Mouse (Mus musculus): Measurements from ENCODE around the gene Slc34a3. TPM values are rescaled to one million over a fixed set of nuclear protein-coding genes. Genes with fewer than 3 reads are reported as not detected.
A peak's percentile ranks its signal among the peaks of the same experiment; 100 is the strongest.

The Slc34a3 gene
- polyA plus RNA-seq, 1 experiment from 2014 or later = not detected

DNA sequence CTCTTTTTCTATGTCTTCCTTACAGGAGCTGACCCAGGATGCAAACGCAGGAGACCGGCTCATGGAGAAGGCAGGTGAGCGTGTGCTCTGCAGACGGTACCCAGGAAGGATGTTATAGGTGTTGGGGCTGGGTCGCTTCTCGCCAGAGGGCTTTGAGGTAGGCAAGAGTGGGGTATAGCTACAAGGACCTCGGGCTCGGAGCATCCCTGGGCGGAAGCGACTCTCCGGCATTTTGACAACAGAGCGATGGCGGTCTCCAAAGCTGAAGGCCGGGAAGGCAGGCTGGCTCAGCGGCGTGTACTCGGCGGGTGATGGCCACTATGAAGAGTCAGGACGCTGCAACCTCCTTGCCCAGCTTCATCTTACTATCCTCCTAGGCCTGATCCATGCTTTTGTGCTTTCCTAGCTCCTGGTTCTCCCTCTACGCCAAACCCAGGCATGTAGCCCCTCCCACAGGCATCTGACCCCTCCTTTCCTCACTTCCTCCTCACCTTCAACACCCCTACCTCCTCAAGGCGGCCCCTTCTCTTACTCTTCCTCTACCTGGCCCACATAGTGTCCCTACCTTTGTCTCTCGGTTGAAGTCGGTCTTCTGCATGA is 20.8 kb downstream of the Slc34a3 start:
- WGBS = 71% methylated on average over 17 of the region's 23 CpGs
- Histone ChIP-seq H3K36me3 (ENCODE audit: control insufficient read depth, insufficient read depth, low read length) (peaks cover 8% of the 10 kb centered on the region; the same call in 1 of the 2 replicates), H3K4me3 (ENCODE audit: low read depth, low read length) (no peak overlapping the region), H3K4me1 (ENCODE audit: control insufficient read depth, insufficient read depth, low read length) (peaks cover 11% of the 10 kb centered on the region), H3K9ac (ENCODE audit: low read depth, low read length) (no peak overlapping the region), H3K4me2 (ENCODE audit: low read depth, low read length) (no peak overlapping the region), H3K27me3 (replicated peaks; ENCODE audit: control insufficient read depth, insufficient read depth, low read length) (no peaks in the 10 kb centered on the region), H3K9me3 (ENCODE audit: control insufficient read depth, low read length) (no peaks in the 10 kb centered on the region), H3K27ac (replicated peaks; ENCODE audit: low read depth, low read length) (no peak overlapping the region)
- no peak for ATAC-seq (ENCODE audit: low read depth)
- no peak for DNase-seq (ENCODE audit: low spot score)

DNA sequence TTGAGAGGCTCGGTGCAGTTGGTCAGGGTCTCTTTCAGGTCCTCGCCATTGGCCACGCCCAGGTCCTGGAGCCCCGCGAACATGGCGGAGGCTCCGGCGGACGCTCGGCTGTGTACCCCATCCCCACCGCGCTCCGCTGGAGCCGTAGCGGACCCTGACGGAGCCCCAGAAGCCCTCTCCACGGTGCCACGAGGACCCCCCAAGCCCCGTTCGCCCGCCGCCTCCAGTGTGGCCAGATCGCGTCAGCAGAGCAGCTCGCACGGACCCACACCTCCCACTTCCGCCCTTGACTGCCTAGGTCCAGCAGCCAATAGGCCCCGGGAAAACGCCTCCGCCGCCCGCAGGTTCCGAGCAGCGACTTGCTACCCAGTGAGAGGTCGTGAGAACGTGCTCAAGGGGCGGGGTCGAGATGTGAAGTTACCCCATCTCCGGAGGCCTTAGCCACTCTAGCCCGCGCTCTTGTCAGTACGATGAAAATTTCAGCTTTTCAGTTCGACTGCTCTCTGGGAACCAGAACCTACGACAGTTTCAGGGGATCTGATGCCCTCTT is 23.0 kb downstream of the Slc34a3 start, which contains the start of gene Nelfb:
TSS of gene Nelfb (minus strand) at position 369 of the 550 bp plus-strand sequence.
- DNase-seq (ENCODE audit: low spot score) (peak; percentile 96), ATAC-seq (ENCODE audit: low read depth) (peak; percentile 97)
- 0% methylated on average over 25 of the region's 44 CpGs for WGBS
- Histone ChIP-seq H3K9me3 (ENCODE audit: control insufficient read depth, low read length) (no peaks in the 10 kb centered on the region), H3K4me2 (ENCODE audit: low read depth, low read length) (peak within 1 kb of the TSS; percentile 74), H3K4me3 (ENCODE audit: low read depth, low read length) (peak within 1 kb of the TSS; percentile 85), H3K4me1 (ENCODE audit: control insufficient read depth, insufficient read depth, low read length) (peaks cover 11% of the 10 kb centered on the region), H3K36me3 (ENCODE audit: control insufficient read depth, insufficient read depth, low read length) (peaks cover 26% of the 10 kb centered on the region), H3K27me3 (replicated peaks; ENCODE audit: control insufficient read depth, insufficient read depth, low read length) (no peaks in the 10 kb centered on the region), H3K9ac (ENCODE audit: low read depth, low read length) (peak within 1 kb of the TSS; percentile 88), H3K27ac (replicated peaks; ENCODE audit: low read depth, low read length) (peak within 1 kb of the TSS; percentile 91)

- H3K9ac ChIP-seq (ENCODE audit: low read depth, low read length) = peak overlapping the region; percentile 88
- peaks cover 11% of the 10 kb centered on the region for H3K4me1 ChIP-seq (ENCODE audit: control insufficient read depth, insufficient read depth, low read length)
- ATAC-seq (ENCODE audit: low read depth) (no peak), DNase-seq (ENCODE audit: low spot score) (no peak)
- H3K9me3 ChIP-seq (ENCODE audit: control insufficient read depth, low read length) = no peaks in the 10 kb centered on the region
- H3K4me2 ChIP-seq (ENCODE audit: low read depth, low read length) = peak overlapping the region; percentile 74
- H3K36me3 ChIP-seq (ENCODE audit: control insufficient read depth, insufficient read depth, low read length) = peaks cover 31% of the 10 kb centered on the region
- H3K27me3 ChIP-seq (replicated peaks; ENCODE audit: control insufficient read depth, insufficient read depth, low read length) = no peaks in the 10 kb centered on the region
- peak overlapping the region; percentile 85 for H3K4me3 ChIP-seq (ENCODE audit: low read depth, low read length)
- peak overlapping the region; percentile 91 for H3K27ac ChIP-seq (replicated peaks; ENCODE audit: low read depth, low read length)
- WGBS = under 1% methylated on average over 22 of the region's 24 CpGs
Observed at GRCm38 (mm10) chr2:25210686-25211085, 23.5 kb downstream of the Slc34a3 start.

DNA sequence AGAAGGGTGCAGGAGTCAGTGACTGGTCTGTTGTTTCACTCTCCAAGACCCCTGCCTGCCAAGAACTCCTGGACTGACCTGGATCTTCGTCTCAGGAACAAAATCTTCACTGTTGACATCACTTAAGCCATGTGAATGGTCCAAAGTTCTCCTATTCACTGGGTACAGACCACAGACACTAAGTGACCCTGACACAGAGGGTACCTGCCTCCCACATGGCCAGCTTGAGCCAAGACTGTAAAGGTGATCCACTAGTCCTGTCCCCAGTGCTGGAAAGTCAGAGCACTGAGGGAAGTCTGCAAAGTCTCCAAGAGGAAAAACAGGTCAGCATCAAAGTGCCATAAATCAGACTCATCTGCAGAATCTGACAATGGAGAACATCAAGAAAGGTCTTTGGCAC is 26.6 kb downstream of the Slc34a3 start:
- 72% methylated on average over 1 of the region's 1 CpGs for WGBS
- Histone ChIP-seq H3K9ac (ENCODE audit: low read depth, low read length) (no peak overlapping the region), H3K36me3 (ENCODE audit: control insufficient read depth, insufficient read depth, low read length) (peaks cover 62% of the 10 kb centered on the region), H3K27ac (replicated peaks; ENCODE audit: low read depth, low read length) (no peak overlapping the region), H3K9me3 (ENCODE audit: control insufficient read depth, low read length) (no peaks in the 10 kb centered on the region), H3K4me3 (ENCODE audit: low read depth, low read length) (no peak overlapping the region), H3K4me1 (ENCODE audit: control insufficient read depth, insufficient read depth, low read length) (peaks cover 11% of the 10 kb centered on the region), H3K4me2 (ENCODE audit: low read depth, low read length) (no peak overlapping the region), H3K27me3 (replicated peaks; ENCODE audit: control insufficient read depth, insufficient read depth, low read length) (no peaks in the 10 kb centered on the region)
- ATAC-seq (ENCODE audit: low read depth) (no peak), DNase-seq (ENCODE audit: low spot score) (no peak)

DNA sequence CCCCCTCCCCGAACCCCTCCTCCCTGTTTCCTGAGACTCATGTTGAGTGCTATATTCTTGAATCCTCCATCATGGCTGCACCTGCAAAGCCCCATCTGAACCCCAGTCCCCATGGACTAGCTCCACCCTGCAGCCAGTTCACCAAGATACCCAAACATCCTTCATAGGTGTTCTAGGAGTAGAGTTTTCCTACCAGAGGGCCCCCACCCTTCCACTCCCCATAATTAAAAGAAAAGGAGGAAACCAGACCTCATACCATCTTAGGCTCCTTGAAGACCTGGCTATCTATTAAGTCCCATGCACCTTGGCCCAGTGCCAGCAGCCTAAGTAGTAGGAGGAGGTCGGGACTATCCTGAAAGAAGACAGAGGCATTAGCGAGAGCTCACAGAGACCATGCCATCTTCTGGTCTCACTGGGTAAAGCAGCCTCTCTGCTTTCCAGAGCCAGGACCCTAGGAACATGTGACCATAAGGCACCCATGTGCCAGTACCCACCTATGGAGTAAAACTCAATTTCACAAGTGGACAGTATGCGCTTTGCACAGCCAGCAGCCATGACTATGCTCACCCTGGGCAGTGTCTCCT is 30.4 kb downstream of the Slc34a3 start:
- H3K9me3 ChIP-seq (ENCODE audit: control insufficient read depth, low read length) = no peaks in the 10 kb centered on the region
- 63% methylated on average over 4 of the region's 4 CpGs for WGBS
- ATAC-seq (ENCODE audit: low read depth) (no peak), DNase-seq (ENCODE audit: low spot score) (no peak)
- no peak overlapping the region for H3K4me2 ChIP-seq (ENCODE audit: low read depth, low read length)
- no peak overlapping the region for H3K9ac ChIP-seq (ENCODE audit: low read depth, low read length)
- H3K36me3 ChIP-seq (ENCODE audit: control insufficient read depth, insufficient read depth, low read length) = peaks cover 95% of the 10 kb centered on the region
- H3K27me3 ChIP-seq (replicated peaks; ENCODE audit: control insufficient read depth, insufficient read depth, low read length) = no peaks in the 10 kb centered on the region
- no peaks in the 10 kb centered on the region for H3K4me1 ChIP-seq (ENCODE audit: control insufficient read depth, insufficient read depth, low read length)
- no peak overlapping the region for H3K4me3 ChIP-seq (ENCODE audit: low read depth, low read length)
- no peak overlapping the region for H3K27ac ChIP-seq (replicated peaks; ENCODE audit: low read depth, low read length)

- Histone ChIP-seq H3K36me3 (ENCODE audit: control insufficient read depth, insufficient read depth, low read length) (peaks cover 76% of the 10 kb centered on the region), H3K9me3 (ENCODE audit: control insufficient read depth, low read length) (no peaks in the 10 kb centered on the region), H3K9ac (ENCODE audit: low read depth, low read length) (no peak overlapping the region), H3K4me2 (ENCODE audit: low read depth, low read length) (no peak overlapping the region), H3K4me3 (ENCODE audit: low read depth, low read length) (no peak overlapping the region), H3K27ac (replicated peaks; ENCODE audit: low read depth, low read length) (no peak overlapping the region), H3K27me3 (replicated peaks; ENCODE audit: control insufficient read depth, insufficient read depth, low read length) (peaks cover 14% of the 10 kb centered on the region), H3K4me1 (ENCODE audit: control insufficient read depth, insufficient read depth, low read length) (no peaks in the 10 kb centered on the region)
- WGBS = 100% methylated on average over 2 of the region's 2 CpGs
- DNase-seq (ENCODE audit: low spot score) (no peak), ATAC-seq (ENCODE audit: low read depth) (no peak)
Observed at GRCm38 (mm10) chr2:25200631-25201030, 33.5 kb downstream of the Slc34a3 start.

DNA sequence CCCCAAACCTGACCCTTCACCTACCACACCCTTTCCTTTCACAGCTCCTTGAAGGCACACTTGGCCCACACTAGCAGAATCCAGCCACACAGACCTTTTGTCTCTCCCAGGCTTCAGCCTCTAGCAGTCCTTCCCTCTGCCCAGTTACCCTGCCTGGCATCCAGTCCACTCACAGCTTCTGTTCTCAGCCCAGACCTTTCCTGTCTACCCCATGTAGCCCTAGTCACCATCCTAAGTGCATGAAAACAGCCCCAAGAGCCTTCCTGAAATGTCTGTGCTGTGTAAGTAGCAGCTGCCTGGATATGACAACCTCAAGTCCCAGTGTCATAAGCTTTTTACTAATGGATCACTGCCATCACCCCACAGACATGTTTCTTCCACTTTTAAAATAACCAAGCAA is 36.2 kb downstream of the Slc34a3 start:
- Histone ChIP-seq H3K27me3 (replicated peaks; ENCODE audit: control insufficient read depth, insufficient read depth, low read length) (peaks cover 28% of the 10 kb centered on the region), H3K9ac (ENCODE audit: low read depth, low read length) (no peak overlapping the region), H3K27ac (replicated peaks; ENCODE audit: low read depth, low read length) (no peak overlapping the region), H3K4me2 (ENCODE audit: low read depth, low read length) (no peak overlapping the region), H3K4me1 (ENCODE audit: control insufficient read depth, insufficient read depth, low read length) (no peaks in the 10 kb centered on the region; the same call in 1 of the 2 replicates), H3K36me3 (ENCODE audit: control insufficient read depth, insufficient read depth, low read length) (peaks cover 50% of the 10 kb centered on the region), H3K4me3 (ENCODE audit: low read depth, low read length) (no peak overlapping the region), H3K9me3 (ENCODE audit: control insufficient read depth, low read length) (no peaks in the 10 kb centered on the region)
- no peak for DNase-seq (ENCODE audit: low spot score)
- no peak for ATAC-seq (ENCODE audit: low read depth)

DNA sequence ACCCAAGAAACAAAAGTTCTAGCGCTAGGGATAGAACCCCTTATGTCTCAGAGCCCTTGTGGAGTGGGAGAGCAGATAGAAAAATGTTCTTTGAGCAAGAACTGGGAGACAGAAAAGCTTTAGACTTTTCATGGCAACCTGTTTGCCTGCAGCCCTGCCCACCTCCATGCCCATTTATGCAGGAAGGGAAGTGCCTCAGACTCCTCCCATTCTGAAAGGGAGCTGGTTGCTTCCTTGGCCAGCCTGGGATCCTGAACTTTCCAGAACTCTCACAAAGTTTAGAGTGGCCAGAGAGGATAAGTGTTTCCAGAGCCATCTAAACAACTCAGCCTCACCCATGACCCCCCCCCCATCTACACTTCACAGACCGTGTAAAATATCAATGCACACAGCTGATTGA is 37.0 kb downstream of the Slc34a3 start:
- Histone ChIP-seq H3K36me3 (ENCODE audit: control insufficient read depth, insufficient read depth, low read length) (peaks cover 42% of the 10 kb centered on the region), H3K9me3 (ENCODE audit: control insufficient read depth, low read length) (no peaks in the 10 kb centered on the region), H3K4me2 (ENCODE audit: low read depth, low read length) (peak overlapping the region; percentile 51), H3K4me3 (ENCODE audit: low read depth, low read length) (no peak overlapping the region), H3K9ac (ENCODE audit: low read depth, low read length) (no peak overlapping the region), H3K27ac (replicated peaks; ENCODE audit: low read depth, low read length) (peak overlapping the region; percentile 13; the same call in 1 of the 2 replicates), H3K4me1 (ENCODE audit: control insufficient read depth, insufficient read depth, low read length) (no peaks in the 10 kb centered on the region; the same call in 1 of the 2 replicates), H3K27me3 (replicated peaks; ENCODE audit: control insufficient read depth, insufficient read depth, low read length) (peaks cover 28% of the 10 kb centered on the region)
- WGBS = 16% methylated on average over 2 of the region's 2 CpGs
- no peak for ATAC-seq (ENCODE audit: low read depth)
- DNase-seq (ENCODE audit: low spot score) = no peak

Measured in embryonic facial prominence, embryonic 14.5 days (tissue).